Mouse (Mus musculus): ENCODE data around the gene Gfod2. TPM values are rescaled to one million over a fixed set of nuclear protein-coding genes. Genes with fewer than 3 reads are reported as not detected.

Gfod2 gene
- polyA plus RNA-seq, 1 experiment from 2014 or later: 15.1 TPM

GRCm38 (mm10) chr8:105743301-105743700 is 15.2 kb downstream of the Gfod2 start:
- 0 out of 2 replicates have a peak, but pooled peaks cover 3% of the 10 kb centered on the region for H3K4me1 ChIP-seq (ENCODE audit: control insufficient read depth, insufficient read depth, low read length)
- H3K36me3 ChIP-seq (ENCODE audit: control insufficient read depth, insufficient read depth, low read length): no peaks in the 10 kb centered on the region
- no peak overlapping the region for H3K4me3 ChIP-seq (ENCODE audit: low read depth, low read length)
- no peaks in the 10 kb centered on the region for H3K9me3 ChIP-seq (ENCODE audit: control insufficient read depth, low read length)
- no peak overlapping the region for H3K27ac ChIP-seq (replicated peaks; ENCODE audit: low read depth, low read length)
- no peak for DNase-seq (ENCODE audit: low spot score)
- WGBS: 86% methylated on average over 4 of the region's 4 CpGs
- ATAC-seq (ENCODE audit: low read depth): no peak
- H3K4me2 ChIP-seq (ENCODE audit: low read depth, low read length): no peak overlapping the region
- H3K9ac ChIP-seq (ENCODE audit: low read depth, low read length): no peak overlapping the region
- H3K27me3 ChIP-seq (replicated peaks; ENCODE audit: control insufficient read depth, insufficient read depth, low read length): no peaks in the 10 kb centered on the region

GRCm38 (mm10) chr8:105739216-105739615 is 19.2 kb downstream of the Gfod2 start:
- Histone ChIP-seq H3K4me1 (ENCODE audit: control insufficient read depth, insufficient read depth, low read length) (no peaks in the 10 kb centered on the region), H3K36me3 (ENCODE audit: control insufficient read depth, insufficient read depth, low read length) (no peaks in the 10 kb centered on the region), H3K27me3 (replicated peaks; ENCODE audit: control insufficient read depth, insufficient read depth, low read length) (no peaks in the 10 kb centered on the region), H3K27ac (replicated peaks; ENCODE audit: low read depth, low read length) (no peak overlapping the region), H3K9me3 (ENCODE audit: control insufficient read depth, low read length) (no peaks in the 10 kb centered on the region), H3K4me2 (ENCODE audit: low read depth, low read length) (no peak overlapping the region), H3K4me3 (ENCODE audit: low read depth, low read length) (no peak overlapping the region), H3K9ac (ENCODE audit: low read depth, low read length) (no peak overlapping the region)
- WGBS: 92% methylated on average over 5 of the region's 5 CpGs
- DNase-seq (ENCODE audit: low spot score): no peak
- no peak for ATAC-seq (ENCODE audit: low read depth)

GRCm38 (mm10) chr8:105732186-105732585 is 26.3 kb downstream of the Gfod2 start:
- Histone ChIP-seq H3K9me3 (ENCODE audit: control insufficient read depth, low read length) (no peaks in the 10 kb centered on the region), H3K36me3 (ENCODE audit: control insufficient read depth, insufficient read depth, low read length) (peaks cover 8% of the 10 kb centered on the region; the same call in 1 of the 2 replicates), H3K4me3 (ENCODE audit: low read depth, low read length) (no peak overlapping the region), H3K27ac (replicated peaks; ENCODE audit: low read depth, low read length) (no peak overlapping the region), H3K4me2 (ENCODE audit: low read depth, low read length) (no peak overlapping the region), H3K9ac (ENCODE audit: low read depth, low read length) (no peak overlapping the region), H3K4me1 (ENCODE audit: control insufficient read depth, insufficient read depth, low read length) (no peaks in the 10 kb centered on the region), H3K27me3 (replicated peaks; ENCODE audit: control insufficient read depth, insufficient read depth, low read length) (no peaks in the 10 kb centered on the region)
- 95% methylated on average over 5 of the region's 5 CpGs for WGBS
- DNase-seq (ENCODE audit: low spot score): no peak
- no peak for ATAC-seq (ENCODE audit: low read depth)

GRCm38 (mm10) chr8:105727397-105728124 is 30.9 kb downstream of the Gfod2 start:
- ATAC-seq (ENCODE audit: low read depth) (no peak), DNase-seq (ENCODE audit: low spot score) (peak; percentile 42)
- H3K4me3 ChIP-seq (ENCODE audit: low read depth, low read length): no peak overlapping the region
- H3K36me3 ChIP-seq (ENCODE audit: control insufficient read depth, insufficient read depth, low read length): peaks cover 33% of the 10 kb centered on the region
- H3K9me3 ChIP-seq (ENCODE audit: control insufficient read depth, low read length): no peaks in the 10 kb centered on the region
- H3K9ac ChIP-seq (ENCODE audit: low read depth, low read length): no peak overlapping the region; the same call in 1 of the 2 replicates
- H3K4me1 ChIP-seq (ENCODE audit: control insufficient read depth, insufficient read depth, low read length): no peaks in the 10 kb centered on the region
- 86% methylated on average over 18 of the region's 18 CpGs for WGBS
- no peak overlapping the region for H3K4me2 ChIP-seq (ENCODE audit: low read depth, low read length)
- no peak overlapping the region for H3K27ac ChIP-seq (replicated peaks; ENCODE audit: low read depth, low read length)
- no peaks in the 10 kb centered on the region for H3K27me3 ChIP-seq (replicated peaks; ENCODE audit: control insufficient read depth, insufficient read depth, low read length)

GRCm38 (mm10) chr8:105725726-105726125 is 32.7 kb downstream of the Gfod2 start:
- 75% methylated on average over 5 of the region's 5 CpGs for WGBS
- H3K4me3 ChIP-seq (ENCODE audit: low read depth, low read length): no peak overlapping the region
- H3K27ac ChIP-seq (replicated peaks; ENCODE audit: low read depth, low read length): no peak overlapping the region
- H3K4me1 ChIP-seq (ENCODE audit: control insufficient read depth, insufficient read depth, low read length): no peaks in the 10 kb centered on the region
- H3K4me2 ChIP-seq (ENCODE audit: low read depth, low read length): no peak overlapping the region
- no peak overlapping the region for H3K9ac ChIP-seq (ENCODE audit: low read depth, low read length)
- no peaks in the 10 kb centered on the region for H3K27me3 ChIP-seq (replicated peaks; ENCODE audit: control insufficient read depth, insufficient read depth, low read length)
- no peak for ATAC-seq (ENCODE audit: low read depth)
- DNase-seq (ENCODE audit: low spot score): no peak
- H3K36me3 ChIP-seq (ENCODE audit: control insufficient read depth, insufficient read depth, low read length): peaks cover 33% of the 10 kb centered on the region
- no peaks in the 10 kb centered on the region for H3K9me3 ChIP-seq (ENCODE audit: control insufficient read depth, low read length)

- Histone ChIP-seq H3K4me2 (ENCODE audit: low read depth, low read length) (no peak overlapping the region), H3K4me3 (ENCODE audit: low read depth, low read length) (no peak overlapping the region), H3K36me3 (ENCODE audit: control insufficient read depth, insufficient read depth, low read length) (peaks cover 29% of the 10 kb centered on the region), H3K27me3 (replicated peaks; ENCODE audit: control insufficient read depth, insufficient read depth, low read length) (no peaks in the 10 kb centered on the region), H3K27ac (replicated peaks; ENCODE audit: low read depth, low read length) (no peak overlapping the region), H3K9ac (ENCODE audit: low read depth, low read length) (no peak overlapping the region), H3K4me1 (ENCODE audit: control insufficient read depth, insufficient read depth, low read length) (no peaks in the 10 kb centered on the region), H3K9me3 (ENCODE audit: control insufficient read depth, low read length) (no peaks in the 10 kb centered on the region)
- ATAC-seq (ENCODE audit: low read depth): no peak
- no peak for DNase-seq (ENCODE audit: low spot score)
- 88% methylated on average over 9 of the region's 9 CpGs for WGBS
Measured at GRCm38 (mm10) chr8:105722861-105723260, 35.6 kb downstream of the Gfod2 start.

- no peak overlapping the region for H3K4me2 ChIP-seq (ENCODE audit: low read depth, low read length)
- DNase-seq (ENCODE audit: low spot score): no peak
- WGBS: 85% methylated on average over 4 of the region's 4 CpGs
- H3K27me3 ChIP-seq (replicated peaks; ENCODE audit: control insufficient read depth, insufficient read depth, low read length): no peaks in the 10 kb centered on the region
- no peaks in the 10 kb centered on the region for H3K9me3 ChIP-seq (ENCODE audit: control insufficient read depth, low read length)
- H3K4me3 ChIP-seq (ENCODE audit: low read depth, low read length): no peak overlapping the region
- H3K27ac ChIP-seq (replicated peaks; ENCODE audit: low read depth, low read length): no peak overlapping the region
- H3K9ac ChIP-seq (ENCODE audit: low read depth, low read length): no peak overlapping the region
- peaks cover 21% of the 10 kb centered on the region for H3K36me3 ChIP-seq (ENCODE audit: control insufficient read depth, insufficient read depth, low read length)
- no peaks in the 10 kb centered on the region for H3K4me1 ChIP-seq (ENCODE audit: control insufficient read depth, insufficient read depth, low read length)
- ATAC-seq (ENCODE audit: low read depth): no peak
Measured at GRCm38 (mm10) chr8:105719637-105720036, 38.8 kb downstream of the Gfod2 start.

- DNase-seq (ENCODE audit: low spot score): no peak
- Histone ChIP-seq H3K4me3 (ENCODE audit: low read depth, low read length) (no peak overlapping the region), H3K27me3 (replicated peaks; ENCODE audit: control insufficient read depth, insufficient read depth, low read length) (no peaks in the 10 kb centered on the region), H3K4me2 (ENCODE audit: low read depth, low read length) (no peak overlapping the region), H3K36me3 (ENCODE audit: control insufficient read depth, insufficient read depth, low read length) (peaks cover 7% of the 10 kb centered on the region), H3K4me1 (ENCODE audit: control insufficient read depth, insufficient read depth, low read length) (no peaks in the 10 kb centered on the region), H3K27ac (replicated peaks; ENCODE audit: low read depth, low read length) (no peak overlapping the region), H3K9me3 (ENCODE audit: control insufficient read depth, low read length) (no peaks in the 10 kb centered on the region), H3K9ac (ENCODE audit: low read depth, low read length) (no peak overlapping the region)
- no peak for ATAC-seq (ENCODE audit: low read depth)
- WGBS: 96% methylated on average over 15 of the region's 15 CpGs
Measured at GRCm38 (mm10) chr8:105716302-105716945, 42.0 kb downstream of the Gfod2 start.

Data from embryonic facial prominence, embryonic 14.5 days (tissue).